Mouse (Mus musculus) limb, embryonic 10.5 days (tissue): ENCODE results near the gene Tns3. TPM values are rescaled to one million over a fixed set of nuclear protein-coding genes. Genes with fewer than 3 reads are reported as not detected.
"Not testable (repeated sequence)": the region's sequence is repeated elsewhere in the genome, so short reads cannot be mapped to it uniquely, and the experiment has no call there.

Experiments used
- DNase-seq: peaks from one replicate; pipeline ENCODE4 v3.0.0-alpha.2; 2017; ENCODE audit warnings: low spot score
- H3K27ac ChIP-seq: fragments of 300-500 bp; sonication (generic); 2 replicates; pipeline ENCODE4 v1.5.1; 2016; ENCODE audit warnings: mild to moderate bottlenecking
- H3K27me3 ChIP-seq: fragments of 300-500 bp; sonication (generic); 2 replicates; pipeline ENCODE4 v1.6.1; 2016; ENCODE audit warnings: low read depth, mild to moderate bottlenecking; ENCODE audit not compliant: poor library complexity, severe bottlenecking
- H3K36me3 ChIP-seq: fragments of 300-500 bp; sonication (generic); 2 replicates; pipeline ENCODE4 v1.6.1; 2016; ENCODE audit warnings: mild to moderate bottlenecking, moderate library complexity
- H3K4me1 ChIP-seq: fragments of 300-500 bp; sonication (generic); 2 replicates; pipeline ENCODE4 v1.6.1; 2016
- H3K4me3 ChIP-seq: fragments of 300-500 bp; sonication (generic); 2 replicates; pipeline ENCODE4 v1.5.1; 2016; ENCODE audit warnings: mild to moderate bottlenecking, moderate library complexity
- H3K9me3 ChIP-seq: fragments of 300-500 bp; sonication (generic); replicated peaks from 2 replicates; pipeline ENCODE4 v1.6.1; 2016; ENCODE audit warnings: mild to moderate bottlenecking
- WGBS: fragments of 180-500 bp; shearing (Covaris S2); methylation state at CpG from one replicate; pipeline ENCODE4 v1.1.7; 2016; 5-methylcytosine and 5-hydroxymethylcytosine counted together
- polyA plus RNA-seq: library from polyadenylated mRNA; unstranded; fragments of >200 nt; fragmentation: Nextera tagmentation; extraction: Ambion mirVana; gene quantifications from 2 replicates; pipeline ENCODE4 v1.2.1, GENCODE M21; 2016

Tns3 gene
- polyA plus RNA-seq, 1 experiment from 2014 or later: 35.6 TPM

DNA sequence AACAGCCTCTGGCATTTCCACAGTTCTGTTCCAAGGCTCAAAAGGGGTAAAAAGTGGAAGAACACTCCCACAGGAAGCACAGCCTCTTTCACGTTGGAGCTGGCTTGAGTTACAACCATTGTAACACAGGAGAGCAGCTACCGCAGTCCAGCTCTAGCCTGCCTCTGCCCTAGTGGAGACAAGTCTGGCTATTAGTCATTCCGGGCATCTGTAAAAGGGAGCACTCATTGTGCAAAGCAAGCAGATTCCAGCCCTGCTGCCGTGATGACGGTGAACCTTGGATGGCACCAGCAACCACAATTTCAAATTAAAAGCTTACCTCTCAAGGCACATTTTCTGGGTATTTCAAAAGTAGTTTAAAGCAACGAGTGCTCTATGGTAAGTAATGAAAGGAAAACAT lies 120.0 kb downstream of the Tns3 start:
- Histone ChIP-seq H3K9me3 (no peaks in the 10 kb centered on the region), H3K36me3 (peaks cover 94% of the 10 kb centered on the region), H3K4me3 (no peak overlapping the region), H3K4me1 (no peaks in the 10 kb centered on the region), H3K27ac (no peak overlapping the region), H3K27me3 (no peaks in the 10 kb centered on the region)
- DNase-seq: no peak
- 68% methylated on average over 6 of the region's 6 CpGs for WGBS

DNA sequence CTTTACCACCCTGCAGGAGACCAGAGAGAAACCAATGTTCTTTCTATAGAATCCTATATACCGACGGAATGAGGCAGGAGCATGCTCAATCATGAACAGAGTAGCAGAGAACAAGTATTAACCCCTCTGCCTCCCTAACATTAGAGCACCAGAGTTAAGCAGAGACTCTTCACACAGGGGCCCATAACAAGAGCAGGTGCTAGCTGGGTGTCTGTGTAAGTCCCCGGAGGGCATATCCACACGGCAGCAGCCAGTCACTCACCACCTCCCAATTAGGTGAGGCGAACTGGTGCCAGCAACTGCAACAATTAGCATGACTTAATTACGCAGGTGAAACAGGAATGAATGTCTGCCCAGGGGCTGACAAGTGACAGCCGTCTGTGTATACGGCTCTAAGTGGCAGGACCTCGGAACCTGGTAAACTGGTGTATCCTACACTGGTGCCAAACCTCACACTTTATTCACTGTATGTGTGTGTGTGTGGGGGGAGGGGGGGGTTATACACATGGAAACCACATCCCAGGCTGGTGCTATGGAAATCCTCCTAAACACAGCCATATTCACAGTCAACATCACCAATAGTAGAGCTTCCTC lies 123.0 kb downstream of the Tns3 start:
- no peak for DNase-seq
- H3K9me3 ChIP-seq: no peaks in the 10 kb centered on the region
- peaks cover 94% of the 10 kb centered on the region for H3K36me3 ChIP-seq
- 76% methylated on average over 9 of the region's 9 CpGs for WGBS
- H3K4me3 ChIP-seq: no peak overlapping the region
- no peak overlapping the region for H3K27ac ChIP-seq
- H3K27me3 ChIP-seq: no peaks in the 10 kb centered on the region
- H3K4me1 ChIP-seq: no peaks in the 10 kb centered on the region

DNA sequence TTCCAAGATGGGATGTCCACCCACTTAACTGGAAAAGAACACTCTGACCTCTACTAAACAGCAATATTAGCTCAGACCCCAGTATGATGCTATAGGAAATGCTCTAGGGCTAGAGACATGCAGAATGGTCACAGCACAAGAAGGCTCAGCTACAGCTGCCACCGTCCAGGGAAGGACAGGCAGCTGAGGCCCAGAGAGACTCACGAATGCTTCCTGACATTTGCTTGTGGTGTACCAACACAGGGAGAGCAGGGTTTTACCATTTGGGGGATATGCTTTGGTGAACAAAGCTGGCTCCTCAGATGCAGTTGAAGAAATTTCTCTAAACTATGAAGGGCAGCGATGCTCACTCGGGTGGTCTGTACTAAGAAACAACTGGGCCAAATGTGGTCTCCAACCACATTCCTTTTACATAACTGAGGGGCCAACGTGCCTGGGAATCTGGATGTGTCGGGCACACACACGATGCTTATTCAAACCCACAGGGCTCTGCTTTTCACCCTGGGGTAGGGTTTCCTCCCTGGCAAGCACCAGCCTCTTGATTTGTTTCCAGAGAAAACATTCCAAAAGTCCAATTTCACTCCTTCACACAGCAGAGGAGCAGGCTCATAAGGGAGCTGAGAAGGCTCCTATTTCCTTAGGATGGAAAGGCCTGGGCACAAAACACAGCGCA lies 124.6 kb downstream of the Tns3 start:
- Histone ChIP-seq H3K9me3 (no peaks in the 10 kb centered on the region), H3K27me3 (no peaks in the 10 kb centered on the region), H3K4me1 (no peaks in the 10 kb centered on the region), H3K36me3 (peaks cover 93% of the 10 kb centered on the region), H3K4me3 (no peak overlapping the region), H3K27ac (no peak overlapping the region)
- no peak for DNase-seq
- 87% methylated on average over 8 of the region's 8 CpGs for WGBS

DNA sequence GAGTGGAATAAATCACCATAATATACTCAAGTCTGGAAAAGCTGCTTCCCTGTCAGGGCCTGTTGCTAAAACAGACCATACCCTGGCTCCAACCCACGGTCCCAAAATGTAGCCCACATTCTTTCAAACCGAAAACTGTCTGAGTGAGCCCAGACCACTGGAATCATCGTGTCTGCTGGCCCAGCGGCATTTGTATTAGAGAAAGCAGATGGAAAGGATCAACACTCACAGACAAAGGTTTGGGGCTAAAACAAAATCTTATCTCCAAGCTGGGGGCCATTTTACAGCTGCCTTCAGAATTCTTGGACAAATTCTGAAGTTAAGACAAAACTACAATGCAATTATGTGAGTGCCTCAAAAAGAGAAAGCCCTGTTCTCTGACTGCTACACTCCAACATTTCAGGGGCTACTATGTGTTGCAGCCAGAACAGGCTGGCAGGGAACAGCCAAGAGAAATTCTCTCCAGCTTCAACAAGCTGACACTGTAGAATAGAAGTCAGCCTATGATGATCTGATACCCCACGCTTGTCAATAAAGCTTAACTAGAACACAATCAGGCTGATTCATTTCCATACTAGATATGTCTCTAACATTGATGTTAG lies 127.2 kb downstream of the Tns3 start:
- H3K36me3 ChIP-seq: peaks cover 96% of the 10 kb centered on the region
- H3K27me3 ChIP-seq: no peaks in the 10 kb centered on the region
- no peak overlapping the region for H3K27ac ChIP-seq
- no peaks in the 10 kb centered on the region for H3K9me3 ChIP-seq
- H3K4me1 ChIP-seq: no peaks in the 10 kb centered on the region
- no peak overlapping the region for H3K4me3 ChIP-seq
- WGBS: 86% methylated on average over 5 of the region's 5 CpGs
- DNase-seq: no peak

DNA sequence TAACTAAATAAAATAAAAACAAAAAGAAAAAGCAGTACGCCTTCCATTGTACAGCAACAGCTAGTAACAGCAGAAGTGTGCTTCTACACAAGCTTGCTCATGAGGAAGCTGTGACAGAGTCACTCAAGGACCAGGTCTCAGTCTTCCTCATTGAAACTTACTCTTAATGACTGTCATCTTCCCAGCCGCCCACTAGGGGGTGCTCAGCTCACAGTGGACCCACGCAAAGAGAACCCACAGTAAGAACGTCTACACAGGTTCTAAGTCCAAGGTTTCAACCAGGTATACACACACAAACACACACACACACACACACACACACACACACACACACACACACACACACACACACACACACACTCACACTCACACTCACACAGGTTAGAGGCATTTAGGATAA lies 129.4 kb downstream of the Tns3 start:
- Histone ChIP-seq H3K4me1 (no peaks in the 10 kb centered on the region), H3K27me3 (no peaks in the 10 kb centered on the region), H3K27ac (no peak overlapping the region), H3K9me3 (no peaks in the 10 kb centered on the region), H3K36me3 (peaks cover 97% of the 10 kb centered on the region), H3K4me3 (no peak overlapping the region)
- WGBS: 26% methylated on average over 4 of the region's 4 CpGs
- DNase-seq: peak; percentile 80

DNA sequence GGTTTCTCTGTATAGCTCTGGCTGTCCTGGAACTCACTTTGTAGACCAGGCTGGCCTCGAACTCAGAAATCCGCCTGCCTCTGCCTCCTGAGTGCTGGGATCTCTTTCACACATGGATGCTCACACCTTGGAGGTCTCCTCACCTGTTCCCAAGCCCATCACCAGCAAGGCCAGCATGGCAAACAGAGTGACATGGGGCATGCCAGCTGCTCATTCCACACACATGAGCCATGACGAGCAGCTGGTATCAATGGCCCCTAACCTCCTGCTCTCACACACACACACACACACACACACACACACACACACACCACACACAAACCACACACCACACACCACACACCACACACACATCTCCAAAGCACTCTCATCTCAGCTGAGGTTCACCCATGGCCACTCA lies 131.6 kb downstream of the Tns3 start:
- DNase-seq, H3K27me3 ChIP-seq, H3K9me3 ChIP-seq, H3K4me1 ChIP-seq, H3K4me3 ChIP-seq, H3K27ac ChIP-seq: not testable (repeated sequence)
- H3K36me3 ChIP-seq: peaks cover 97% of the 10 kb centered on the region
- WGBS: 94% methylated on average over 3 of the region's 3 CpGs

DNA sequence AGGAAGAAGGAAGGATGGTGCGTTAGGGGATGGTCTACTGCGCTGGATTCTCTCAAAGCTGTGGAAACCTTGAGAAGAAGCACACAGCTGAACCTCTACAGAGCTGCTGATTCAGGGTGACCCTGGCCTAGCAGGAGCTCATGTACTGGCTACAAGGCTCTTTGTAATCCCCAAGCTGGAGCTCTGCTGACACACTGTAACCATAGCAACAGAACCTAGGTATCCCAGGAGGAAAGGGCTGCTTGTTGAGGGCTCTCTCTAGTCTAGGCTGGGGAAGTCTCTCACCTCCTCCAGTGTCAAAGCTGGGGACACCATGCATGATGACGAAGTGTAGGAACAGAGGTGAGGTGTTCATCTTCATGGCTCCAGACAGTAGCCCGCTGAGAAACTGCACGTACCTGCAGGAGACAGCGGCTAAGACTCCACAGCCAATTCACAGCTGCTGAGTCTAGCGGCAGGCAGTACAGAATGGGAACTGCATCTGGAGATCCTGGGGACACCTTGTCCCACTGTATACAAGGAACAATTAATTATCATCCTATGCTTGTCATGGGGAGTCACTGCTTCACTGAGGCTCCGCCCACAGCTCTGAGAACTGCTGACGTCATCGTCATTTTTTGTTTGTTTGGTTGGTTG lies 132.1 kb downstream of the Tns3 start:
- H3K27ac ChIP-seq: no peak overlapping the region
- H3K4me3 ChIP-seq: no peak overlapping the region
- H3K4me1 ChIP-seq: no peaks in the 10 kb centered on the region
- H3K36me3 ChIP-seq: peaks cover 94% of the 10 kb centered on the region
- WGBS: 91% methylated on average over 10 of the region's 10 CpGs
- no peaks in the 10 kb centered on the region for H3K27me3 ChIP-seq
- DNase-seq: no peak
- H3K9me3 ChIP-seq: no peaks in the 10 kb centered on the region

DNA sequence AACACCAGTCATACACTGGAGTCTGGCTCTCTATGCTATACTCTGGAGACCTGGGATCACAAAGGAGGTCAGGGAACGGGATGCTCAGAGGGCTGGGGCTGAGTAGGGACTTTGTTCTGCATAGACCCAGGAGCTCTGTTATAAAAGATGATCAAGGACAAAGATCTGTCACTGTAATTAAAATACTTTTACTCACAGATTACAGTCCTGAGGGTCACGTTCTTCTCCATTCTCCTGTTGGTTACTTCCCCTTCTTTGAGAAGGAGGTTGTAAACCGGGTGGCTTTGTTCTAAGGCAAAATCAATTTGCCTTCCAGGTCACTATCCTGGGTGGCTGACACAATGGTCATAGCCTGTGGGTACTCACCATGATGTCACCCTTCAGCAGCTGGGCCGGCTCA lies 133.8 kb downstream of the Tns3 start:
- H3K36me3 ChIP-seq: peaks cover 93% of the 10 kb centered on the region
- H3K4me1 ChIP-seq: no peaks in the 10 kb centered on the region
- H3K27ac ChIP-seq: no peak overlapping the region
- 81% methylated on average over 4 of the region's 4 CpGs for WGBS
- no peaks in the 10 kb centered on the region for H3K9me3 ChIP-seq
- DNase-seq: no peak
- no peak overlapping the region for H3K4me3 ChIP-seq
- no peaks in the 10 kb centered on the region for H3K27me3 ChIP-seq

DNA sequence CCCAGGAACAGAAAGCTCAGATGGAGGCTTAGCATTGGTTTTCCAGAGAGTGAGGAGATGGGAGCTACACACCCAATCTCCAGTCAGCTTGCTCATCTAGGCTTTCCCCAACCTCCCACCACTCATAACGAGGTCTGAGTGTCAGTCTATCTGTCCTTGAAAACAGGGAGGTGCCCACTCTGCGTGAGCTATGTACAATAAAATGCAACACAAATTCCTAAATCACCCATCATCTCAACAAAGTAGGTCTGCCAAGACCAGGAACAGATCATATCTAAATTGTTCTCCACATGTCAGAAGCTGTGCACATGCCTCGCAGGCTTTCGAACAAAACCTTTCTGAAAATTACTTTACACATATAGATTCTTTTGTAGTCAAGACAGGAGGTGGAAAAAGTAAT lies 134.3 kb downstream of the Tns3 start:
- DNase-seq: no peak
- WGBS: 89% methylated on average over 4 of the region's 4 CpGs
- Histone ChIP-seq H3K27ac (no peak overlapping the region), H3K27me3 (no peaks in the 10 kb centered on the region), H3K9me3 (no peaks in the 10 kb centered on the region), H3K4me3 (no peak overlapping the region), H3K36me3 (peaks cover 93% of the 10 kb centered on the region), H3K4me1 (no peaks in the 10 kb centered on the region)

DNA sequence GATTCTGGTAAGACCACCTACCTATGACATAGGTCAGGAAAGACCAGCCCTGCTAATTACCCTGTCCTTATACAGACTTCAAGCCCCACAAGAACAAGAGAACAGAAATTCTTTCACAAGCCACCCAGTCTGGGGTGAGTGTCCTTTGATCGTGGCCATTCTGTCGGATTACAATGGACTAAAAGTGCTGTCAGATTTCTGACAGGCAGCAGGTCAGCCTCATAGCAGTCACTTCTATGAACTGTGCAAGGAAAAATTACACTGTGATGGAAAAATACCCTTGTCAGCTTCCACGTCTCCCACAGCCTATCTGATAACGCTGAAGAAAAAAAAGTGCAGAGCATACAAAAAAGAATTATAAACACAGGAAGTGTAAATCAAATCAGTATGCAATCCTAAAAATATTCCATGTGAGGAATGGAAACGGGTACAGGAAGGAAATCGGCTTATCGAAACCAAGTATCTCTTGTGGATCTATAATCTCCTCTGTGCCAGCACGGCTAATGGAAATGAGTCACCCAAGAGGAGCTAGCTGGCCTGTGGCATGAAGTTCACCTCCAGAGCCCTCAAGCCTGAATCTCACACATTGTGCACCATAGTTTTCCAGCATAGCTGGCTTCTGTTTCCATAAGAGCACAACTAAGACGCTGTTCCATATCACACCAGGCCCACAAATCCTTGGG lies 138.7 kb downstream of the Tns3 start:
- no peak for DNase-seq
- no peak overlapping the region for H3K27ac ChIP-seq
- H3K27me3 ChIP-seq: no peaks in the 10 kb centered on the region
- no peak overlapping the region for H3K4me3 ChIP-seq
- no peaks in the 10 kb centered on the region for H3K9me3 ChIP-seq
- WGBS: 87% methylated on average over 9 of the region's 9 CpGs
- H3K36me3 ChIP-seq: peaks cover 94% of the 10 kb centered on the region
- H3K4me1 ChIP-seq: no peaks in the 10 kb centered on the region

DNA sequence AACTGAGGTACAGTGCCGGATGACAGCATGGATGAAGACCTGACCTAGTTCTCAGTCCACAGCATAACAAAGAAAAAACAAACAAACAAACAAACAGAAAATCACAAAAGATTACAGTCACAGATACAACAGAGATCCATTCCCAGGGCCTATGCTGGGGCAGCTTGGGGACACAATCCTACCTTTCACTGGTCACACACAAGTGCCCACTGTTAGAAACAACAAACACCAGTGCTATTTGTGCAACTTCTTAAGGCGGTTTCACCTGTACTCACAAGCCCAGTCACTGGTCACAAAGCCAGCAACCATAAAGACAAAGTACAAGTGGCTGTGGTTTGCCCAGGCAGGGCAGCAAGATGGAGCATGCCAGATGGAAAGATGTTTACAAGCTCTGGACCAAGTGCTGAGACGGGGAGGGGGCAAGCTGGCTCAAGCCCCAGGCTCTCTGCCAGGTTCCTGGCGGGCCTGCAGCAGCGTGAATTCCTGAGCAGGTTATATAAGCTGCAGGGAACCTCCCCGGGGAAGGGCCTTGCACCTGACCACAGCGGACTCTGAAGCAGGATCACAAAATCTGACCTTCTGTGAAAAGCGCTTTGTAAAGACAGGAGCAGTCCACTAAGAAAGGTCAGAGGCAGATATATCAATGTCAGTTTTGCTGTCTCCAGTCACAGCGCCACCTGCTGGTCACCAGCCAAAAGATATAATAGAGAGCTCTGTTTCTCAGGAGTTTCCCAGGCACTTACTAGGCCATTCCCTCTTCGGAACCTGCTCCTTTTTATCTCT lies 140.8 kb downstream of the Tns3 start:
- DNase-seq: peak; percentile 82
- WGBS: 48% methylated on average over 10 of the region's 10 CpGs
- H3K27ac ChIP-seq: no peak overlapping the region
- peaks cover 94% of the 10 kb centered on the region for H3K36me3 ChIP-seq
- no peak overlapping the region for H3K4me3 ChIP-seq
- H3K27me3 ChIP-seq: no peaks in the 10 kb centered on the region
- no peaks in the 10 kb centered on the region for H3K9me3 ChIP-seq
- no peaks in the 10 kb centered on the region for H3K4me1 ChIP-seq
